Mouse (Mus musculus) kidney, adult 11 months (tissue): ENCODE data around the gene Klf1.

Experiments used
- DNase-seq: peaks from one replicate; pipeline ENCODE4 v3.0.0; 2022

Gene Klf1

DNA sequence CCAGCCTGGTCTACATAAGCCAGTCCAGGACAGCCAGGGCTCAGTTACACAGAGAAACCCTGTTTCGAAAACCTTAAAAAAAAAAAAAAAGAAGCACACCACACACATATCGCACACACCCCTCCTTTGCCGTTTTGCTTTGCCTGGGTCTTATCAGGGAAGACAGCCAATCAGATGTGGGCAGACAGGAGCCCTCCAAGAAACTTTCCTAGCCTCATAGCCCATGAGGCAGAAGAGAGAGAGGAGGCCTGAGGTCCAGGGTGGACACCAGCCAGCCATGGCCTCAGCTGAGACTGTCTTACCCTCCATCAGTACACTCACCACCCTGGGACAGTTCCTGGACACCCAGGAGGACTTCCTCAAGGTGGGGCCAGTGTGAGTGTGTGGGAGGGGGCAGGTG is at the start of gene Klf1:
Klf1 (plus strand) TSS at position 177 of the 400 bp plus-strand sequence.
- no peak for DNase-seq

DNA sequence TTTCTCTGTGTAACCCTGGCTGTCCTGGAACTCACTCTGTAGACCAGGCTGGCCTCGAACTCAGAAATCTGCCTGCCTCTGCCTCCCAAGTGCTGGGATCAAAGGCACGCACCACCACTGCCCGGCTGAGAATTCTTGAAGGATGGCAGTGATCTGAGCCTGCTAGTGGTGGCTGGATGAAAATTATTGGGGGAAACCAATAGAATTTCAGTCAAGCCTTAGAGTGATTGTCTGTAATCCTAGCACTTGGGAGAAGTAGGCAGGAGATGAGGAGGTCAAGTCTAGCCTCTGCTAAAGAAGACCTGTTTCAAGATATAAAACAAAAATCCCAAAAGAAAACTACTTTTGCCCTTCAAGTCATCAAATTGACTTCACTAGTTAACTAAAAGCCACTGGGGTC is 45.3 kb upstream of the Klf1 start:
- no peak for DNase-seq

DNA sequence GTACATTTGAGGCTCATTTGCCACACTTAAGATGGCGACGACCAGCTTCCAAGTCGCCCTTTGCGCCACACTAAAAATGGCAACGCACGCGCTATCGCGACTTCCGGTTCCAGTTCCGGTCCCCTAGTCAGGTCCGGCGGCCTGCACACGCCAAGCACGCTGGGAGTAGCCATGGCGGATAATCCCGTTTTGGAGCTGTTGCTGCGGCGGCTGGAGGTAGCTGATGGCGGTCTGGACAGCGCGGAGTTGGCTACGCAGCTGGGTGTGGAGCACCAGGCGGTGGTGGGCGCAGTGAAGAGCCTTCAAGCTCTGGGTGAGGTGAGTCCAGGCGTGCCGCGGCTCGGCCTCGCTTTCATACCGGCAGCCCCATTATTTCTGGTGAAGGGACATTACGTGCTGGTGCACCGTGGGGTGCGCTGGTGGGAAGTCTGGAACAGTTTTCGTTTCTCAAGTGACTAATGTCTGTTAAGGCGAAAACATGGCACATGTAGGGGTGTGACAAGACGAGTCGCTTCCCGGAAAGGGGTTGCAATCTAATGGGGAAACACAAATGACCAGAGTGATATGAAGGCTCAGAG is 44.8 kb upstream of the Klf1 start, which contains the start of gene Farsa:
Farsa (plus strand) TSS at position 126 of the 578 bp plus-strand sequence.
- peak; percentile 91 for DNase-seq

DNA sequence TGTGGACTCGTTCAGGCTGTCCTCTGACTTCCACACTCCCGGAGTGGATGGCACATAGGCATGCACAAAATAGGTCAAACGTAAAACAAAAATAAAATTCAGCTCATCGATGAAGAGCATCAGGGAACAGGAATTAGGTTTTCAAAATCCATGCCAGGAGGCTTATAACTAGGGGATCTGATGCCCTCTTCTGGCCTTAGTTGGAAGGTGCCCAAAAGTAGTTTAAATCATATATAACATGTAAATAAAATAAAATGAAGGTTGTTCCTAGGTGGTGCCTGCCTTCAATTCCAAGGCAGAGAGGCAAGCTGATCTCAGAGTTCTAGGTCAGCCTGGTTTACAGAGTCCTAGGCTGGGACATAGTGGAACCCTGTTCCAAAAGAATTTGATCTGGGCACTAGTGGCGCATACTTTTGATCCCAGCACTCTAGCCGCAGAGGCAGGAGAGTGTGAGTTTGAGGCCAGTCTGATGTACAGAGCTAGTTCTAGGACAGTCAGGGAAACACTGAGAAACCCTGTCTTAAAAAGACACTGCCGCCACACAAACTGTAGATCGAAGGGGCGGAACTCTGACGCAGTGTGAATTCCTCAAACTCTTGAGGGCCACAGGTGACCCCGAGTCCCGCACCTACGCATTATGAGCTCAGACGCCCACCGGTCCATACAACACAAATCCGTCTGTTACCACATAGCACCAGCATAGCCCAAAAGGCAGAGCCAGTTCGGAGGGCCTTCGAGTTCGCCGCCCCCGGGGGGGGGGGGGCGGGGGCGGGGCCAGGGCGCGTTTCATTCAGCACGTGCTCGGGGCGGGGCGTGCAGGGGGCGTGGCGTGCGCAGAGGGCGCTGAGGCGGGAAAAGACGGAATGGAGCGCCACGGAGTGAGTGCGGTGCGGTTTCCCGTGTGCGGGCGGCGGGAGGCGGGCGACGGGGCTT is 30.1 kb upstream of the Klf1 start, which contains the start of gene Syce2:
Syce2 (plus strand) TSS at position 736 of the 933 bp plus-strand sequence.
- peak; percentile 62 for DNase-seq

GRCm38 (mm10) chr8:84872309-84872965 is 29.3 kb upstream of the Klf1 start:
- DNase-seq, result peak; percentile 27

- no peak for DNase-seq
Measured at GRCm38 (mm10) chr8:84873016-84873415, 28.7 kb upstream of the Klf1 start.

DNA sequence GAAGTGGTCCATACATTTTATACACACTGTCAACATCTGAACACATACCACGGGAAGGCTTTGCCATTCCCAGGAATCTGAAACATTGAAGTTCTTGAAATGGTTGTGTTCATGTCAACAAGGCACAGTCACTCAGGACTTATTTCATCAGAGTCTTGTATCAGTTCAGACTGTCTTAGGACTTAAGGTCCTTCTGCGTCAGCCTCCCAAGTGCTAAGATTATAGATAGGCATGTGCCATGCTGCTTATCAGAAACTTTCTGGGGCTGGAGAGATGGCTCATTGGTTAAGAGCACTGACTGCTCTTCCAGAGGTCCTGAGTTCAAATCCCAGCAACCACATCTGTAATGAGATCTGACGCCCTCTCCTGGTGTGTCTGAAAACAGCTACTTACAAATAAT is 27.4 kb upstream of the Klf1 start:
- DNase-seq, result no peak

- DNase-seq, result no peak
Measured at GRCm38 (mm10) chr8:84877297-84878035, 24.3 kb upstream of the Klf1 start.

DNA sequence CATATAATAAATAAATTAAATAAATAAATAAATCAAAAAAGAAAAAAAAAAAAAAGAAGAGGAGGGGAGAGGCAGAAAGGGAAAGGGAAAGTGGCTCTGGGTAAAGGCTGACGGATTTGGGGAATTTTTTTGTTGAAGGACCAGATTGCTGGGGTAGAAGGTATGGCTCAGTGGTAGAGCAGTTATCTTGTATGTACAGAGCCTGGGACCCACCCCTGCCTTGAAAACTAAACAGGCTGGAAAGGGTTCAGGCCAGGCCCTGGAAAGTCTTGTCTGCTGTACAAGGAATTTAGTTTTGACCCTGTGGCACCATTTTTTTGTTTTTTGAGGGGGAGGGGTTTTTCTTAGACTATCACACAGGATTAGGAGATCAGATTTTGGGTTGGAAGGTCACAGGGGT is 22.8 kb upstream of the Klf1 start:
- DNase-seq, result no peak

- no peak for DNase-seq
Measured at GRCm38 (mm10) chr8:84884728-84885127, 17.0 kb upstream of the Klf1 start.

GRCm38 (mm10) chr8:84888280-84888679 is 13.4 kb upstream of the Klf1 start:
- no peak for DNase-seq

DNA sequence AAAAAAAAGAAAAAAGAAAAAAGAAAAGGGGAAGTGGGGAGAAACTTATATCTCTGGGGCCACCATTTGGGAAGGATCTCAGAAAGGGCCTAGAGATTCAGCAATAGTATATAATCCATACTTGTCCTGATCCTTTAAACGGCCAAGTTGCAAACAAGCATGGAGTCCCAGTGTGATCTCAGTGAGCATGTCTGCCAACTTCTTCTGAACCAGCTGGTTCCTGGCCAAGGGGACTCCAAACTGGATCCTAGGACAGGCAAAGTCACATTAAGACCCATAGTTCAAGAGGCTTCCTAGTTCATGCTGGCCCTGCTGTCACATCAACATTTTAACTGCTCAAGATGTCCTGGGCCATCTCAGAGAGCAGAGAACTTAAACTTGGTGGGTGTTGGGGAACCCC is 12.6 kb upstream of the Klf1 start:
- no peak for DNase-seq

DNA sequence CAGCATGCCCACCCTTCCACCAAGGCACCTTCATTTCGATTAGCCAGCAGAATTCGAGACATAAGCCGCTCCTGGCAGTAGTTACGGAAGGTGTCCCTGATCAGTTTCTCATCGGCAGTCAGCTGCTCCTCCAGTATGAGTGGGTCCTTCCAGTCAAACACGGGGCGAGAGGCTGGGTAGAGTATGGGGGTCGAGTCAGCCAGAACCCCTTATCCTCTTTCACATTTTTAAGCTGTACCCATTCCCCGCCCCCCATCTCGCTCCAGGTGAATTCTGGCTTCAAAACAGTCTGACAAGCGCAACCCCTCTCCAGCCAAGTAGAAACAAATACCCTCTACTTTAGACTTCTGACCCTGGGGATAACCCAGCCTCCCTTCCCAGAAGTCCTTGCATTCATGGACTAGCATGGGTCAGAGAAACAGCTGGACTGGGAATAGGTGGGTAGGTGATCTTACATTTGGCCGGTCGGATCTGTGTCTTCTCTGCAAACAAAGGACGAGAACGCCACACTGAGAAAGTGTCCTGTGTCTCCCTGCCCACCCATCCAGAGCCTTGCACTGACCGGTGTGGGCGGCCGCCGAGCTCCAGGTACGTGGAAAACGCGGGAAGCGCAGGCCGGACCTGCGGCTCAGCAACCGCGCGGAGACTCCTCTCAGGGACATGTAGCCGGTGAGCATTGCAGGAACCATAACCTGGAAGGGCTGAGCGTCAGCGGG is 8.6 kb upstream of the Klf1 start:
- peak; percentile 73 for DNase-seq

GRCm38 (mm10) chr8:84893709-84894134 is 8.0 kb upstream of the Klf1 start, which contains the start of gene Gcdh:
Gene Gcdh (minus strand): TSS chr8:84893921.
- DNase-seq, result peak; percentile 98

GRCm38 (mm10) chr8:84895963-84896362 is 5.8 kb upstream of the Klf1 start:
- no peak for DNase-seq

DNA sequence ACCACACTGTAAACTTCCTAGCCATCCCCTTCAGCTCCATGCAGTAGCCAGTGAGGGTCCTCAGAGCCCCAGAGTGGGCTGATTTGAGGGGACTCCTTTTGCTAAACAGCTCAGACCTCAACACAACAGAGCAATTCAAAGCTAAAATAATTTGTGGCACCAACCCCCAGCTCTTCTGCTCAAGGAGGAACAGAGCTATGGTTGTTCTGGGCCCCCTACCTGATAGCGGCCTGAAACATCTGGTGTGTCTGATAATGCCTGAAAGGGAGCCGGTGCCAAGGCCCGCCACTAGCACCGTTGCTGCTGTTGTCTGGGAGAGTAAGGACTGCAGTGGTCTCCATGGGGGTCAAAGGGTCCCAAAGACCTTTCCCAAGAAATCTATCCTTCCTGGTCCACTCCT is 657 bp upstream of the Klf1 start:
- DNase-seq, result no peak

GRCm38 (mm10) chr8:84902367-84902919 is 715 bp downstream of the Klf1 start:
- DNase-seq, result no peak

GRCm38 (mm10) chr8:84902920-84903661 is 1.4 kb downstream of the Klf1 start:
- DNase-seq, result peak; percentile 93

- no peak for DNase-seq
Measured at GRCm38 (mm10) chr8:84904351-84904750, 2.6 kb downstream of the Klf1 start.

DNA sequence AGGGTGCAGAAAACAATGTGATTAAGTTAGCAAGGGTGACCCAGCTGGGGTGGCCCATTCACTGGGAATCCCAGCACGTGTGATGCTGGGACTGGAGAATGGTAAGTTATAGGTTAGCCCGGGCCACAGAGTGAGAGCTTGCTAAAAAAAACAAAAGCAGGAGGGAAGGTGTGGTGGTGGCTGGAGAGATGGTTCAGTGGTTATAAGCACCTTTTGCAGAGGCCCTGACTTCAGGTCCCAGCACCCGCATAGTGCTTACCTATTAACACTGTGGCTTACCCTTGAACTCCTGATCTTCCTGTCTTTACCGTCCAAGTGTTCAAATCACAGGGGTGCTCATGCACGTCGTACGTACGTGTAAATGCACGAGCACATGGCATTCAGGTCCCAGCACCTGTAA is 5.3 kb downstream of the Klf1 start:
- no peak for DNase-seq

GRCm38 (mm10) chr8:84907493-84907892 is 5.8 kb downstream of the Klf1 start:
- DNase-seq, result no peak
